Mouse (Mus musculus) heart, embryonic 15.5 days (tissue): ENCODE measurements at regions not wholly inside any gene's neighbourhood (a gene's known extent, or its start where the extent isn't known, plus 50 kb on each side); places are given as distances from the start of the nearest gene placed in this dataset.

Experiments used
- ATAC-seq: fragments of 200-750 bp; cut with Nextera tagmentation; replicated peaks from 2 replicates; pipeline ENCODE4 v1.8.0; 2017; ENCODE audit warnings: low read depth, moderate TSS enrichment; ENCODE audit not compliant: insufficient number of reproducible peaks, insufficient read depth, low FRiP score
- H3K27ac ChIP-seq: fragments of 300-500 bp; sonication (generic); 2 replicates; pipeline ENCODE4 v1.5.1; 2015; ENCODE audit warnings: mild to moderate bottlenecking, inconsistent platforms
- H3K27me3 ChIP-seq: fragments of 300-500 bp; sonication (generic); 2 replicates; pipeline ENCODE4 v1.6.1; 2015; ENCODE audit warnings: inconsistent platforms
- H3K36me3 ChIP-seq: fragments of 300-500 bp; sonication (generic); 2 replicates; pipeline ENCODE4 v1.6.1; 2015; ENCODE audit warnings: mild to moderate bottlenecking, inconsistent platforms
- H3K4me1 ChIP-seq: fragments of 300-500 bp; sonication (generic); replicated peaks from 2 replicates; pipeline ENCODE4 v1.6.1; 2015; ENCODE audit warnings: inconsistent platforms
- H3K4me2 ChIP-seq: fragments of 300-500 bp; sonication (generic); 2 replicates; pipeline ENCODE4 v1.6.1; 2015; ENCODE audit warnings: inconsistent platforms, mild to moderate bottlenecking, moderate library complexity
- H3K4me3 ChIP-seq: fragments of 300-500 bp; sonication (generic); 2 replicates; pipeline ENCODE4 v1.5.1; 2015; ENCODE audit warnings: mild to moderate bottlenecking, inconsistent platforms
- H3K9ac ChIP-seq: fragments of 300-500 bp; sonication (generic); 2 replicates; pipeline ENCODE4 v1.6.1; 2015; ENCODE audit warnings: mild to moderate bottlenecking, inconsistent platforms
- H3K9me3 ChIP-seq: fragments of 300-500 bp; sonication (generic); replicated peaks from 2 replicates; pipeline ENCODE4 v1.6.1; 2016; ENCODE audit warnings: inconsistent platforms
- WGBS: fragments of 180-500 bp; shearing (Covaris S2); methylation state at CpG from one replicate; pipeline ENCODE4 v1.1.7; 2015; ENCODE audit warnings: mixed read lengths; 5-methylcytosine and 5-hydroxymethylcytosine counted together

DNA sequence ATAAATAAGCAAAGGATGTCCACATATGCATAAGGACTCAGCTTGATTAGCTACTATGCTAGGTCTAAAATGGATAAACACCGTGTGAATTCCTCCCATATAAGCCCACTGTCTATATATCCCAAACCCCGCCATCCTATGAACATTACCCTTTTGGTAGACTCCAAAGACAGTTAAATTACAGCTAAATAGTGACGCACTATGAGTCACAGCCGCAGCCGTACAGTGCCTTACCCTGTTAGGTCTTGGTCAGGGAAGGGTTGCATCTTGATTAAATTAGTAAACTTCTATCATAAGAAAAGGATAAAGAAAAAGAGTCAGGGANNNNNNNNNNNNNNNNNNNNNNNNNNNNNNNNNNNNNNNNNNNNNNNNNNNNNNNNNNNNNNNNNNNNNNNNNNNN, 111.1 kb downstream of the 1190002N15Rik start:
- H3K36me3 ChIP-seq: no peaks in the 10 kb centered on the region
- no peaks in the 10 kb centered on the region for H3K27me3 ChIP-seq
- WGBS: 89% methylated on average over 5 of the region's 5 CpGs
- no peak overlapping the region for H3K4me3 ChIP-seq
- no peak for ATAC-seq
- H3K4me1 ChIP-seq: peaks cover 7% of the 10 kb centered on the region; the same call in 1 of the 2 replicates
- H3K4me2 ChIP-seq: no peak overlapping the region
- no peaks in the 10 kb centered on the region for H3K9me3 ChIP-seq
- no peak overlapping the region for H3K27ac ChIP-seq
- H3K9ac ChIP-seq: no peak overlapping the region

DNA sequence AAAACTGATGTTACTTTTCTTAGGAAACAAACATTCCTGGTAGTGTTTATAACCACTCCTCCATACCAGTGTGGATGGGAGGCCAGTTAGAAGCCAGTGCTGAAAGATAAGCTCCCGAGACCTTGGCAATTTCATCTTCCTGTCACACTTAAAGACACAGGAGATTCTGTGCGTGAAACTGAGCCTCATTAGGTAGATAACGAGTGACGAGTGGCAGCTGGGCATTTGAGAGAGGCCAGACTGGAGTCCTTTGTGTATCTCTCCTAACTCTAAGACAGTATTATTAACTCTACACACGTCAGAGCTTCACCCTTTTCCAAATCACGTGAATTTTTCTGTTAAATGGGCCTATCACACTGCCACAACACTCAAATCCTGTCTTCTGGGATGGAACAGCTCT, 112.1 kb downstream of the 1190002N15Rik start:
- WGBS: 14% methylated on average over 6 of the region's 6 CpGs
- no peak overlapping the region for H3K4me2 ChIP-seq
- peaks cover 7% of the 10 kb centered on the region; the same call in 1 of the 2 replicates for H3K4me1 ChIP-seq
- no peak overlapping the region for H3K4me3 ChIP-seq
- H3K27me3 ChIP-seq: no peaks in the 10 kb centered on the region
- no peak overlapping the region for H3K27ac ChIP-seq
- no peaks in the 10 kb centered on the region for H3K9me3 ChIP-seq
- no peak overlapping the region for H3K9ac ChIP-seq
- H3K36me3 ChIP-seq: no peaks in the 10 kb centered on the region
- no peak for ATAC-seq

DNA sequence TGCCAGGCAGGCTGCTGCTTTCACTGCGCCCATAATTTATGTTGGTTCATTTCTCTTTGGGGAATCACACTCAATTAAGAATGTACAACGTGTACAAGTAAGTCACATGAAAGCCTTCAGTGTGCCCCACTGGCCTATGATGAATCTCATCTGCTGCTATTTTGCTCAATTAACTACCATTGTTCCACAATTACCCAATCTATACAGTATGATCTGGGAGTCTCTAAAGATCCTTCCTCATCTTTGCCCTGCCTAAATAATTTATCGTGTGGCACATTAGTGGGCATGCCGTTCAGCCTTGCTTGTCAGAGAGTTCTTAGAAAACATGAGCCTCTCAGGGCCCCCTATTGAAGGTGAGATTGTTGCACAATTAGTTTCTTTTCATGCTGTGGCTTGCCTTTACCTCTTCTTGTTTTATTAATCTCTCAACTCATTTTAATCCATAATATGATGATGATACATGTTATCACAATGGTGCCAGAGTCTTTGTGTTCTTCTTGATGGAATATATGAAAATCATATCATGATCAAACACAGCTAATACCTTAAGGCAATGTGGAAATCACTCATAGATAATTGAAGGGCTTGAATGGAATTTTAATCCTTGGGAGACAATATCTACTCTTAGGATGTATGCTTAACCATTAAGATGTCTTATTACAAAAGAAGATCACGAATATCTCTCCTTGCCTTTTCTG, 113.3 kb downstream of the 1190002N15Rik start:
- Histone ChIP-seq H3K36me3 (no peaks in the 10 kb centered on the region), H3K4me2 (no peak overlapping the region), H3K4me3 (no peak overlapping the region), H3K9ac (no peak overlapping the region), H3K27me3 (no peaks in the 10 kb centered on the region), H3K9me3 (no peaks in the 10 kb centered on the region), H3K27ac (no peak overlapping the region), H3K4me1 (peaks cover 7% of the 10 kb centered on the region; the same call in 1 of the 2 replicates)
- no peak for ATAC-seq
- WGBS: 72% methylated on average over 5 of the region's 5 CpGs

DNA sequence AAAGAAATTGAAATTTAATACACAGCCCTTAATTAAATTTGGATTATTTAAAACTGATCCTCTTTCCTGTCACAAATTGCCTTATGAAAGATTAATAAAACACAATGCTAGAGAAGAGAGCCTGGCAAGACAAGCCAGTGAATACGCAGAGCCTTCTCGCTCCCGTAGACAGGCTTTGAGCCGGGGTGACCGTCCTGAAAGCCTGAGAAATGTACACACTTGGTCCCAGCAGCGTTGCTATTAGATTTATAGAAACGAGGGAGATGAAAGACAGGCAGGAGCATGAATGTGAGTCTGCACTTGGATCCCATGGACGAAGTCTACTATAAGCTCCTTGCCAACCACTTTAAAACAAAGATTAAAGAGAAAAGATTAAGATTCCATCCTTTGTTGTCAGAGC, 127.3 kb downstream of the 1190002N15Rik start:
- WGBS: 71% methylated on average over 8 of the region's 8 CpGs
- no peak for ATAC-seq
- no peaks in the 10 kb centered on the region for H3K9me3 ChIP-seq
- no peak overlapping the region for H3K9ac ChIP-seq
- no peak overlapping the region for H3K4me2 ChIP-seq
- H3K4me3 ChIP-seq: no peak overlapping the region
- no peak overlapping the region for H3K27ac ChIP-seq
- H3K27me3 ChIP-seq: no peaks in the 10 kb centered on the region
- H3K4me1 ChIP-seq: no peaks in the 10 kb centered on the region; the same call in none of the 2 replicates
- no peaks in the 10 kb centered on the region for H3K36me3 ChIP-seq

DNA sequence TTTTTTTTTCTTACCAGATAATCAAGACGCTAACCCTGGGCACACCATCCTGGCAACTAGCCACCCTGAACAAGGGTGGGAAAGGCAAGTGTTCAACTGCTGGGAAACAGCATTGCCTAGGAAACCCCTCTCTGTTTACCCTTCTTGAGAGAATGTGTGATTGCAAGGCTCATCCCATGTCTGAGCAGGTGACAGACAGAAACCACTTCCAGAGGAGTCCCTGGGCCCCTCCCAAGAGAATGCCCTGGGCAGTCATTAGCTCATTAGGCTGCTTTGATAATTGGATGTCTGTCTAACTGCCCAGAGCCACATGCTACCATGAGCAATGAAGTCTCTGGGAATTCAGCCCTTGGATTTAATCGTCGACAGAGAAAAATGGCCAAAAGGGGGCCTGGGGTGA, 127.8 kb downstream of the 1190002N15Rik start:
- Histone ChIP-seq H3K27me3 (no peaks in the 10 kb centered on the region), H3K9me3 (no peaks in the 10 kb centered on the region), H3K9ac (no peak overlapping the region), H3K27ac (no peak overlapping the region), H3K36me3 (no peaks in the 10 kb centered on the region), H3K4me2 (no peak overlapping the region), H3K4me1 (no peaks in the 10 kb centered on the region; the same call in none of the 2 replicates), H3K4me3 (no peak overlapping the region)
- 40% methylated on average over 3 of the region's 3 CpGs for whole genome bisulfite sequencing
- no peak for ATAC-seq

DNA sequence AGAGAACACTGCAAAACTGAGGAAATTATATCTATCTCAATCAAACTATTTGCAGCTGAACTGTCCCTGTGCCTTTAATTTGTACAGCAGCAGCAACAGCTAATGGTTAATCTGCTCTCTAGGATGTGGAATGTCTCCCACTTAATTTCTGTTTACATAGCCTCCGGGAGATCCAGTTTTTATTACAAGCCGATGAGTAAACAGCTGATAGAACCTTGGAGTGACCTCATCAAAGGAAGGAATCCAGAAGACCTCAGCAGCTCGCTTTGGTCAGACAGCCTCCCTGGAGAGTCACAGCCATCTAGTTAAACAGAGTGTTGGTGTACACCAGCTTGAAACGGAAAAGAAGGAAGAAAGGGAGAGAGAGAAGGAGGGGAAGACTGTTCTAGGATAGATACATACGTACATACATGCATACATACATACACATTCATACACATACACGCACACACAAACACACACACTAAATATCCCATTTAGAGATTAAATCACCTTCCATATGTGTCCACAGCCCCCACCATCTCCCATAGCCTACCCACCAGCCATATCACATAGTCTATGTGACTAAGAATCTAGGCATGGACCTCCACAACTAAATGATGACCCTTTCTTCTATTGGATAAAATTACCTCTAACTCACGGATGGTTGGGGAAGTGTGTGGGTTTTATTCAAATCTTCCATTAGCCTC, 129.1 kb downstream of the 1190002N15Rik start:
- Histone ChIP-seq H3K4me3 (no peak overlapping the region), H3K27ac (no peak overlapping the region), H3K4me2 (no peak overlapping the region), H3K9ac (no peak overlapping the region), H3K4me1 (peaks cover 4% of the 10 kb centered on the region), H3K9me3 (no peaks in the 10 kb centered on the region), H3K27me3 (no peaks in the 10 kb centered on the region), H3K36me3 (no peaks in the 10 kb centered on the region)
- WGBS: 43% methylated on average over 7 of the region's 7 CpGs
- ATAC-seq: no peak

DNA sequence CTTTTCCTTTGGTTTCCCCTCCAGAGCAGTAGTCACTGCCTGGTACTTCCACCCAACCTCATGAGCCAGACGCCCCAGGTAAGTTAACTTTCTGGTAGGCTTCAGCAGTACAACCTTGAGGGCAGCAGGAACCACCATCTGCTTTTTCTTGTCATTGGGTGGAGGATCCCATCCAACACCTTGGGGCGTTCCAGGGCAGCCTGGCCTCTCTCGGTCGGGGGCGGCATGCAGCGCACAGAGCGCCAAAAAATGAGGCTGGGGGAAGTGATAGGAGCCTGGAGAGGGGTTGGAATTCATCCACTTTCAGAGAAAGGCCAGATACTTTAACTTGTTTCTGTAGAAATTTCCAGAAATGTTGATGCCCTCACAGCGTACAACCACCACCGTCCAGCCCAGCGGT, 130.2 kb downstream of the 1190002N15Rik start:
- Histone ChIP-seq H3K27ac (no peak overlapping the region), H3K4me1 (peaks cover 8% of the 10 kb centered on the region), H3K4me3 (no peak overlapping the region), H3K9me3 (no peaks in the 10 kb centered on the region), H3K27me3 (no peaks in the 10 kb centered on the region), H3K4me2 (no peak overlapping the region), H3K9ac (no peak overlapping the region), H3K36me3 (no peaks in the 10 kb centered on the region)
- no peak for ATAC-seq
- 89% methylated on average over 10 of the region's 10 CpGs for WGBS

DNA sequence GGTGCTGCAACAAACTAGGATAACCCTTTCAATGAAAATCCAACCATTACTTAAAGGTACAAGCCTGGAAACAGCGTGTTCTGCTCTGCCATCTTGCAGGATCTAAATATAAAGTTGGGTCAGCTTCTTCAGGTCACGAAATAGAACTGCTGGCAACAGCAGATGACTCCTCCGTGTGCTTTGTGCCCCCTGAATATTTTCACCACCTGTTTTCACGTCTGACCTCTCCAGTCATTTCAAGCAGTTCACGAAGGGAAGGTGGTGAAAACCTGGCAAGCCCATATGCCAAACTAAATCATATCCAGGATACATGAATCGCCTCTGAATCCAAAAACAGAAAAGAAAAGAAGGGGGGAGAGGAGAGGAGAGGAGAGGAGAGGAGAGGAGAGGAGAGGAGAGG, 133.3 kb downstream of the 1190002N15Rik start:
- Histone ChIP-seq H3K9ac (no peak overlapping the region), H3K4me1 (peaks cover 11% of the 10 kb centered on the region), H3K4me3 (no peak overlapping the region), H3K27me3 (no peaks in the 10 kb centered on the region), H3K9me3 (no peaks in the 10 kb centered on the region), H3K4me2 (no peak overlapping the region), H3K27ac (no peak overlapping the region), H3K36me3 (no peaks in the 10 kb centered on the region)
- no peak for ATAC-seq
- WGBS: 51% methylated on average over 6 of the region's 6 CpGs

DNA sequence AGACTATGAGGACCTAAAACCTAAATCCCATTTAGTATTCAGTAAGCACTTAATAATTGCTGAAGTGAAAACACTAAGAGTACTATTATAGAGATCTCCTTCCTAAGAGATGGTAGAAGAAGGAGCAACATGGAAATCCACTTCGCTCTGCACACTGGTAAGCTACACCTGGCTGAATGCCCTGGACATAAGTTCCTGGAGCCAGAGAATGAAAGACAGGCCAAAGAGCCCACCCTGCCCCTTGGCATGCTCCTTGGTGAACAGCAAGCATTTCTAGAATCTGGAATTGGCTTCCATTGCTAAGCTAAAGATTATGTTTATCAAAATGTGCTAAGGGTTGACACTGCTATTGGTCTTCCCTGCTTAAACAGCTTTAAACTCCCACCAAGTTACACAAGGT, 137.3 kb downstream of the 1190002N15Rik start:
- Histone ChIP-seq H3K9ac (no peak overlapping the region), H3K36me3 (no peaks in the 10 kb centered on the region), H3K4me1 (peaks cover 11% of the 10 kb centered on the region), H3K9me3 (no peaks in the 10 kb centered on the region), H3K4me2 (no peak overlapping the region), H3K4me3 (no peak overlapping the region), H3K27me3 (no peaks in the 10 kb centered on the region), H3K27ac (no peak overlapping the region)
- 85% methylated on average over 1 of the region's 1 CpGs for WGBS
- no peak for ATAC-seq

DNA sequence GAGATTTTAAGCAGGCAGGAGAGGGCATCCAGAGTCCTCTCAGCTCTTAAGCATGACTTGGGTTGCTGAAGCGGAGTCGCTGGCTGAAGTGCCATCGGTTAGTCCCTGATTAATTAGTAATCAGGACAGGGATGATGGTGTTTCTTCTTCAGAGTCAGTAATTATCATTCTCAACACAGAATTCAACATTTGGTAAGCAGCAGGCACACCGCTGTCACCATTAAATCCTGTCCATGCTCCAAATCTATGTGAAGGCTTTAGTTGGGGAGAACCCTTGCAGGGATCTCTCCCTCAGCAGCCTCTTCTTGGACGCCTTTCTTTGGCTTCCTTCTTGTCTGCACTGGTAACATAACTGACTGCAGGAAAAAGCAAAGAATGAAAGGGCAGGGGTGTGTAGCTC, 142.7 kb downstream of the 1190002N15Rik start:
- no peak overlapping the region for H3K4me2 ChIP-seq
- no peaks in the 10 kb centered on the region for H3K36me3 ChIP-seq
- no peak overlapping the region for H3K9ac ChIP-seq
- 85% methylated on average over 5 of the region's 5 CpGs for WGBS
- H3K9me3 ChIP-seq: no peaks in the 10 kb centered on the region
- H3K4me1 ChIP-seq: no peaks in the 10 kb centered on the region
- H3K27me3 ChIP-seq: no peaks in the 10 kb centered on the region
- ATAC-seq: no peak
- no peak overlapping the region for H3K27ac ChIP-seq
- H3K4me3 ChIP-seq: no peak overlapping the region

DNA sequence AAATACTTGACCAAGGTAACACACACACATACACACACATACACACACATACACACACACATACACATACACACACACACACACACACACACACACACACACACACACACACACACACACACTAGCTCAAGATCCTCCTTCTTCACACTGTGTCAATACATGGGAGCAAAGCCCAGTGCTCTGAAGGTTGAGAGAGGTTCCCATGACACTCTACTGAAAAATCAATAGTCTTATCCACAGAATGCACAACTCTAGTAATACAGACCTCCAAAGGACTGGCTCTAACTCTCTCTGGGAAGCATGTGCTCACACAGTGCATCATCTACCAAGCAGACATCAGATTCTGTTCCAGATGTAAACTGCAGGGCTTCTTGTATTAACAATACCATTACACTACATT, 151.7 kb downstream of the 1190002N15Rik start:
- H3K27me3 ChIP-seq: no peaks in the 10 kb centered on the region
- ATAC-seq: no peak
- H3K9me3 ChIP-seq: no peaks in the 10 kb centered on the region
- no peak overlapping the region for H3K9ac ChIP-seq
- no peaks in the 10 kb centered on the region for H3K4me1 ChIP-seq
- no peak overlapping the region for H3K4me3 ChIP-seq
- no peaks in the 10 kb centered on the region for H3K36me3 ChIP-seq
- no peak overlapping the region for H3K27ac ChIP-seq
- no peak overlapping the region for H3K4me2 ChIP-seq

DNA sequence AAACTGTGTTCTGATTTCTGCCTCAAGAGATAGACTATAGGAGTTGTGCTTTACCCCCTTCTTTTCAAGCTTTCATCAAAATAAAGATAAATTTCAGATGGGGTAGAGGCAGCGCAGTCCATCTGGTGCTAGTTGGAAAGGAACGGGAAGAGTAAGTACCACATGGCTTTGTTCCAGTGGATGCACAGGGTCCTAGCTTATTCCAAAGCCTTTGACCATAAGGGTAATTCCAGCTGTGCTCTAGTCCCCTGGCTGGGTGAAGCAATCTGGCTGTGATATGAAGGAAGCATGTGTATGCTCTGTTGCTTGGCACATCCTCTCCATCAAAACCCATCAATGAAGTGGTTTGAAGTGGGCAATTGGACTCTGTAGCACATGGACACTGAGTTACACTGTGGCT, 155.6 kb downstream of the 1190002N15Rik start:
- Histone ChIP-seq H3K9ac (no peak overlapping the region), H3K4me3 (no peak overlapping the region), H3K9me3 (no peaks in the 10 kb centered on the region), H3K4me2 (no peak overlapping the region), H3K4me1 (peaks cover 6% of the 10 kb centered on the region; the same call in 1 of the 2 replicates), H3K27ac (no peak overlapping the region), H3K36me3 (no peaks in the 10 kb centered on the region), H3K27me3 (no peaks in the 10 kb centered on the region)
- 56% methylated on average over 2 of the region's 2 CpGs for WGBS
- ATAC-seq: no peak
